Mouse (Mus musculus): ENCODE results near the gene Olfr770. TPM values are rescaled to one million over a fixed set of nuclear protein-coding genes. Genes with fewer than 3 reads are reported as not detected.
"Not testable (repeated sequence)": the region's sequence is repeated elsewhere in the genome, so short reads cannot be mapped to it uniquely, and the experiment has no call there.

Olfr770 gene
- not detected in 2 replicates for polyA plus RNA-seq (2016; fragmentation: Nextera tagmentation; extraction: Ambion mirVana)

DNA sequence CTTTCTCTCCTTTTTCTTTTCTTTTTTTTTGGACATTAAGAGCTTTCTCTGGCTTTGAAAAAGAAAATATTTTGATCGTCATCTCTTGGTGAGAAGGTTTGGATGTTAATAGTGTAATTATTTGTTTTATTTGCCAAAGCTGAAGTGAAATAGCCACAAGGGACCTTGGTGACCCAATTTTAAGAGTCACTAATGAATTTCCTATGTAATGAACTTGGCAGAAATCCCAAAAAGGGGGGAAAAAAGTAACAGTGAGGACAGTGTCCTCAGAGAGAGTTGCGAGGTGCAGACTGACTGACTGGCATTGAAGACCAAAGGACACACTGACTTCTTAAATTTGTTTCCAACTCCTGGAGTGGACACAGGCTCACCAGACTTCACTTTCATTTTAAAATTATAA is at the start of gene Olfr770:
Olfr770 (minus strand) TSS at position 101 of the 400 bp plus-strand sequence.
- Histone ChIP-seq H3K27me3 (no peaks in the 10 kb centered on the region), H3K4me2 (replicated peaks) (no peak within 1 kb of the TSS), H3K27ac (replicated peaks) (no peak within 1 kb of the TSS), H3K4me3 (no peak within 1 kb of the TSS), H3K9me3 (no peaks in the 10 kb centered on the region), H3K9ac (replicated peaks) (no peak within 1 kb of the TSS), H3K36me3 (no peaks in the 10 kb centered on the region), H3K4me1 (no peaks in the 10 kb centered on the region)
- WGBS = 84% methylated on average over 2 of the region's 2 CpGs
- no peak for ATAC-seq (ENCODE audit: low FRiP score, low read depth)

DNA sequence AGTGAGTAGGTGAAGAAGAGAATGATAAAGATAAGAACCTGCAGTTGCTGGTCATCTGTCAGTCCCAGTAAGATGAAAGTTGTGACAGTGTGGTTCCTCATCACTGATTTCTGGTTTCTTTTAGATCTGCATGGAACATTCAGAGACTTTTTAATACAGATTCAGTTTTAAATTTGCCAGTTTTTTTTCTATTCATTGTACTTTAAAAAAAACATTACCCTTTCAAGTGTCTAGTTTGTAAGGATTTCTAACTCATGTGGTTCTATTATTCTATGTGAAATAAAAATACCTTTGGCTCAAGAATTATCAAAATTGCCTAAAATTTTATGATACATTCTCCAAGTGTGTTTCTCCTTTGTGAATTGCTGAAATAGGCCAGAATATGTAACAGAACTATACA is 48.5 kb upstream of the Olfr770 start, which contains the start of gene Olfr773:
Olfr773 (minus strand) TSS at position 101 of the 400 bp plus-strand sequence.
- not testable (repeated sequence) for ATAC-seq (ENCODE audit: low FRiP score, low read depth); H3K36me3 ChIP-seq; H3K4me1 ChIP-seq; H3K9me3 ChIP-seq; H3K4me3 ChIP-seq; H3K27me3 ChIP-seq; H3K27ac ChIP-seq (replicated peaks); H3K9ac ChIP-seq (replicated peaks); H3K4me2 ChIP-seq (replicated peaks)

DNA sequence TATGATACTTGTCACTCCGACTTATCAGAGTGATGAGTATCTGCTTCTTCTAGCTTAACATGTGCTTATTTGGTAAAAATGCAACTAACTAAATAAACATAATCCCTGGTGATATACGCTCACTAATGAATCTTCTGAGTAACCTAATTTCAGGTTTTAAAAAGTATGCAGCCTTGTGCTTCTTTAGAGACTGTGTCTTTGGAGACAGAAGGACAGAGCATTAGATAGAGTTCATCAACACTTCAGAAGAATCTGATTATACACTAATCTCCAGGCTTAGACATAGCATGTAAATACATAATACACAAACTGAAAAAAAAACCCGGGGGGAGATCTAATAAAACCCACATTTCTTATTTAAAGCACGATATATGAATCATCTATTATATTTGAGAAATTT is 39.0 kb upstream of the Olfr770 start, which contains the start of gene Olfr772:
Olfr772 (minus strand) TSS at position 101 of the 400 bp plus-strand sequence.
- H3K9me3 ChIP-seq; H3K27ac ChIP-seq (replicated peaks); H3K4me1 ChIP-seq; H3K27me3 ChIP-seq; H3K9ac ChIP-seq (replicated peaks); H3K36me3 ChIP-seq; H3K4me3 ChIP-seq; ATAC-seq (ENCODE audit: low FRiP score, low read depth); H3K4me2 ChIP-seq (replicated peaks): not testable (repeated sequence)
- WGBS = 90% methylated on average over 4 of the region's 4 CpGs

DNA sequence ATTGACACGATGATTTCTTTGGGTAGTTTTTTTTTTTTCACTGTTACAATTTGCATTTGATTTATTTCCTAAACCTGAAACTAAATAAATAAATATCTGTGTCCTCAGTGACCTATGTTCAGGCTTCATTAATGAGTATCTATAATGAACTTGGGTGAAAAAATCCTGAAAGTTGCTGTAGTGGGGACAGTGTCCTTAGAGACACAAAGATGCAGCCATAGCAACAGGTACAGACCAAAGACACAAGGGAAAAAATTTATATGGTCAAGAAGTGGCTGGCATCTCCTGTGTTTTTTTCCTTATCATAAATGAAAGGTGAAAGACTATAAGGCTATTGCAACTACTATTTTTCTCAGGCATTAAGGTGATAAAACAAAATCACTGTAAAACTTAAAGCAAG is 25.9 kb upstream of the Olfr770 start, which contains the start of gene Olfr771:
Olfr771 (minus strand) TSS at position 101 of the 400 bp plus-strand sequence.
- H3K4me1 ChIP-seq = no peaks in the 10 kb centered on the region
- H3K9me3 ChIP-seq = no peaks in the 10 kb centered on the region
- no peak for ATAC-seq (ENCODE audit: low FRiP score, low read depth)
- H3K4me2 ChIP-seq (replicated peaks) = no peak within 1 kb of the TSS
- H3K36me3 ChIP-seq = no peaks in the 10 kb centered on the region
- no peak within 1 kb of the TSS for H3K4me3 ChIP-seq
- no peaks in the 10 kb centered on the region for H3K27me3 ChIP-seq
- 90% methylated on average over 1 of the region's 1 CpGs for WGBS
- no peak within 1 kb of the TSS for H3K27ac ChIP-seq (replicated peaks)
- H3K9ac ChIP-seq (replicated peaks) = no peak within 1 kb of the TSS

DNA sequence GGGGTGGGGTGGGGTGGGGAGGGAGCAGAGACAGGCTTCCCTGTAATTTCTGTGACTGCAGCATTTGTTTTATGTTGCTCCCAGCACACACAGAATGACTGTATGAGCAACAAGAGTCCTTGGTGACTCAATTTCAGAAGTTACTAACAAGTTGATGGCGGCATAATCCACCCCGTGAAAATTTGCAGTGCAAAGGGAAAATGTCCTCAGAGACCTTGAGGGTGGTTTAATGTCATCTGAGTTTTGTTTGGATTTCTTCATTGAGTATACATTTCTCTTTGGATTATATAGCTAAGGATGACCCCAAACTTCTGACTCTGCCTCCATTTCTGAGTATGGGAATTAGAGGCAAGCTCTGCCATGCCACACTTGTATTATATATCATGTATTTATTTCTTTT is 21.0 kb downstream of the Olfr770 start, which contains the start of gene Olfr769:
Olfr769 (minus strand) TSS at position 101 of the 400 bp plus-strand sequence.
- H3K36me3 ChIP-seq = no peaks in the 10 kb centered on the region
- no peaks in the 10 kb centered on the region for H3K27me3 ChIP-seq
- no peak within 1 kb of the TSS for H3K4me2 ChIP-seq (replicated peaks)
- H3K9ac ChIP-seq (replicated peaks) = no peak within 1 kb of the TSS
- no peak within 1 kb of the TSS for H3K27ac ChIP-seq (replicated peaks)
- H3K4me3 ChIP-seq = no peak within 1 kb of the TSS
- no peaks in the 10 kb centered on the region for H3K4me1 ChIP-seq
- WGBS = 95% methylated on average over 2 of the region's 2 CpGs
- no peaks in the 10 kb centered on the region for H3K9me3 ChIP-seq
- ATAC-seq (ENCODE audit: low FRiP score, low read depth) = no peak

DNA sequence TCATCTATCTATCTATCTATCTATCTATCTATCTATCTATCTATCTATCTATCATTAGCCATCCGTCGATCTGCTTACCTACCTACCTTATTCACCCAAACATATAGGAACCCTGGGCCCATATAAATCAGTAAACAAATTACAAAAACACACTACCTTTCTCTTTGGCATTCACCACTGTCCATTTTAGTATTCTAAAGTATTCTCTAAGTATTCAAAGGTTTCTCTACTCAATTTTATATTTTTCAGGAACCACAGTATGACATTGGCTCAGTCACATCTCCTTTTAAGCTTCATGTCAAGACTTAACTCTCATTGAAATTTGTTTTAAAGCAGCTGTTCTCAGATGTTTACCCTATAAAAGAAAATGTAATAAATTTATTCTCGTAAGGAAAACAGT is 23.7 kb downstream of the Olfr770 start:
- ATAC-seq (ENCODE audit: low FRiP score, low read depth) = no peak
- no peaks in the 10 kb centered on the region for H3K9me3 ChIP-seq
- H3K36me3 ChIP-seq = no peaks in the 10 kb centered on the region
- H3K9ac ChIP-seq (replicated peaks) = no peak overlapping the region
- no peaks in the 10 kb centered on the region for H3K27me3 ChIP-seq
- no peak overlapping the region for H3K4me3 ChIP-seq
- 95% methylated on average over 3 of the region's 3 CpGs for WGBS
- no peaks in the 10 kb centered on the region for H3K4me1 ChIP-seq
- H3K27ac ChIP-seq (replicated peaks) = no peak overlapping the region
- H3K4me2 ChIP-seq (replicated peaks) = no peak overlapping the region

DNA sequence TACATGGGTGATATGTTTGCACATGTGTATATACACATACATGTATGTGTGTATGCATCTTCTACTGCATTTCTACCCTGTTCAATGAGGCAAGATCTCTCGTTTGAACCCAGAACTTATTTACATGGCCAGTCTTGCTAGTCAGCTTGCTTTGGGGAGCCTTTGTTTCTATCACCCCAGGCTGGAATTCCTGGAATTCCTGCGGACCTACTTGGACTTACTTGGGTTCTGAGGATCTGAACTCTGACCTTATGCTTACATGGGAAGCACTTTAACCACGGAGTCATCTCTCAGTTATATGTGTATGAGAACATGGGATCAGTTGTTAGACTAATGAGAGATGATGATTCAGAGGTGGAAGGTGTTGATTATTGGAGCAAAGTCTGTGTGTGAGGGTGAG is 37.6 kb downstream of the Olfr770 start:
- Histone ChIP-seq H3K4me3 (no peak overlapping the region), H3K4me1 (no peaks in the 10 kb centered on the region), H3K4me2 (replicated peaks) (no peak overlapping the region), H3K27me3 (no peaks in the 10 kb centered on the region), H3K9ac (replicated peaks) (no peak overlapping the region), H3K27ac (replicated peaks) (no peak overlapping the region), H3K36me3 (no peaks in the 10 kb centered on the region), H3K9me3 (no peaks in the 10 kb centered on the region)
- 45% methylated on average over 3 of the region's 3 CpGs for WGBS
- ATAC-seq (ENCODE audit: low FRiP score, low read depth) = no peak

DNA sequence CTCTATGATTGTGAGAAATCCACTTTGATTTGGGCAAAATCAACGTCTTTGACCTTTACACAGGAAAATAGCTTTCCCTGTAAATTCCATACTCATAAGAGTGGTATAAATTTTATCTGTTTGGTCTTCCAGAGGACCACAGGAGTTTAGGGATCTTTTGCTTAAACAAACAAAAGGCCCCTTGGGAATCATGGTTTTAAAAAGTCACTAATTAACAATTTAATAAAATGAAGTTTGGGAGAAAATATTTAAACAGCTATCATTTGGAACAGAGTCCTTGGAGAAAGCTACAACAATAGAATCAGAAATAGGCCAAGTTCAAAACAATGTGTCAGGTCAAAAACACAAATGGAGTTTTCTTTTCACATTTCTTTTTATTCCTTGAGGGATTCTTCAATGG is 39.5 kb downstream of the Olfr770 start, which contains the start of gene Olfr768:
Olfr768 (minus strand) TSS at position 101 of the 400 bp plus-strand sequence.
- no peak within 1 kb of the TSS for H3K4me3 ChIP-seq
- H3K4me1 ChIP-seq = no peaks in the 10 kb centered on the region
- H3K36me3 ChIP-seq = no peaks in the 10 kb centered on the region
- H3K27me3 ChIP-seq = no peaks in the 10 kb centered on the region
- 79% methylated on average over 1 of the region's 1 CpGs for WGBS
- H3K9me3 ChIP-seq = no peaks in the 10 kb centered on the region
- H3K4me2 ChIP-seq (replicated peaks) = no peak within 1 kb of the TSS
- ATAC-seq (ENCODE audit: low FRiP score, low read depth) = no peak
- H3K27ac ChIP-seq (replicated peaks) = no peak within 1 kb of the TSS
- no peak within 1 kb of the TSS for H3K9ac ChIP-seq (replicated peaks)

DNA sequence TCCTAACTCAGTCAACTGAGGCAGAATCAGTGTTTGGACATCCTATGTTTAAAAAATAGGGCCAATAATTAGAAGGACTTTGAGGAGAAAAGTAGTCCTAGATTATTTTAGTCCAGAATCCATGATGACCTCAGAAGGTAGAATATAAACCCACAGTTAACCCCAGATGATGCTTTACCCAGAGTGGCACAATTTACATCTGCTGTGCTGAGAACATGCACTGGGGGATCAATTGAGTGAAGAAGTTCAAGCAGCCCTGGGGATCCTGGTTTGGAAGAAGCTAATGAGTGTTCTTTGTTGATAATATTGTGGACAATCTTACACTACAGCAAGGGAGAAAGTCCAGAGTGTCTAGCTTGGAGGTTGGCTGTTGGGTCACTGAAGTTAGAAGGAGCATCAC is 56.0 kb downstream of the Olfr770 start, which contains the start of gene Olfr767:
Olfr767 (minus strand) TSS at position 101 of the 400 bp plus-strand sequence.
- not testable (repeated sequence) for H3K9me3 ChIP-seq; H3K9ac ChIP-seq (replicated peaks); H3K4me2 ChIP-seq (replicated peaks); H3K36me3 ChIP-seq; H3K4me3 ChIP-seq; H3K27ac ChIP-seq (replicated peaks); ATAC-seq (ENCODE audit: low FRiP score, low read depth); H3K27me3 ChIP-seq; H3K4me1 ChIP-seq

Other genes starting within 250 kb of the Olfr770 start
- 10.8 and 12.0 TPM in 2 replicates for gene Gdf11, start 247.3 kb downstream of the Olfr770 start, polyA plus RNA-seq (2016; fragmentation: Nextera tagmentation; extraction: Ambion mirVana)
- 168 and 190 TPM in 2 replicates for gene Cd63, start 238.0 kb downstream of the Olfr770 start, polyA plus RNA-seq (2016; fragmentation: Nextera tagmentation; extraction: Ambion mirVana)
- gene Rdh5, start 216.1 kb downstream of the Olfr770 start, polyA plus RNA-seq (2016; fragmentation: Nextera tagmentation; extraction: Ambion mirVana) = 16.2 and 16.6 TPM in 2 replicates
- gene Bloc1s1, start 215.0 kb downstream of the Olfr770 start, polyA plus RNA-seq (2016; fragmentation: Nextera tagmentation; extraction: Ambion mirVana) = 235 and 249 TPM in 2 replicates
- 2.1 TPM in 2 replicates for gene Itga7, start 205.2 kb downstream of the Olfr770 start, polyA plus RNA-seq (2016; fragmentation: Nextera tagmentation; extraction: Ambion mirVana)
- gene Mettl7b, start 178.0 kb downstream of the Olfr770 start, polyA plus RNA-seq (2016; fragmentation: Nextera tagmentation; extraction: Ambion mirVana) = not detected in 2 replicates
- gene Olfr9, start 149.6 kb downstream of the Olfr770 start, polyA plus RNA-seq (2016; fragmentation: Nextera tagmentation; extraction: Ambion mirVana) = not detected in 2 replicates
- gene Olfr763, start 128.2 kb downstream of the Olfr770 start, polyA plus RNA-seq (2016; fragmentation: Nextera tagmentation; extraction: Ambion mirVana) = not detected in 2 replicates
- gene Olfr764-ps1, start 99.1 kb downstream of the Olfr770 start, polyA plus RNA-seq (2016; fragmentation: Nextera tagmentation; extraction: Ambion mirVana) = not detected in 2 replicates
- not detected in 2 replicates for gene Olfr765, start 89.0 kb downstream of the Olfr770 start, polyA plus RNA-seq (2016; fragmentation: Nextera tagmentation; extraction: Ambion mirVana)
- not detected in 2 replicates for gene Olfr766-ps1, start 70.0 kb downstream of the Olfr770 start, polyA plus RNA-seq (2016; fragmentation: Nextera tagmentation; extraction: Ambion mirVana)
- gene Olfr767, start 56.1 kb downstream of the Olfr770 start, polyA plus RNA-seq (2016; fragmentation: Nextera tagmentation; extraction: Ambion mirVana) = not detected in 2 replicates
- gene Olfr768, start 39.6 kb downstream of the Olfr770 start, polyA plus RNA-seq (2016; fragmentation: Nextera tagmentation; extraction: Ambion mirVana) = not detected in 2 replicates
- not detected in 2 replicates for gene Olfr769, start 21.1 kb downstream of the Olfr770 start, polyA plus RNA-seq (2016; fragmentation: Nextera tagmentation; extraction: Ambion mirVana)
- gene Olfr771, start 25.8 kb upstream of the Olfr770 start, polyA plus RNA-seq (2016; fragmentation: Nextera tagmentation; extraction: Ambion mirVana) = not detected in 2 replicates
- not detected in 2 replicates for gene Olfr772, start 38.9 kb upstream of the Olfr770 start, polyA plus RNA-seq (2016; fragmentation: Nextera tagmentation; extraction: Ambion mirVana)
- gene Olfr773, start 48.4 kb upstream of the Olfr770 start, polyA plus RNA-seq (2016; fragmentation: Nextera tagmentation; extraction: Ambion mirVana) = not detected in 2 replicates
- gene Olfr774, start 97.2 kb upstream of the Olfr770 start, polyA plus RNA-seq (2016; fragmentation: Nextera tagmentation; extraction: Ambion mirVana) = not detected in 2 replicates
- gene Olfr775, start 109.4 kb upstream of the Olfr770 start, polyA plus RNA-seq (2016; fragmentation: Nextera tagmentation; extraction: Ambion mirVana) = not detected in 2 replicates
- gene Olfr776, start 120.1 kb upstream of the Olfr770 start, polyA plus RNA-seq (2016; fragmentation: Nextera tagmentation; extraction: Ambion mirVana) = not detected in 2 replicates
- not detected in 2 replicates for gene Olfr777, start 132.5 kb upstream of the Olfr770 start, polyA plus RNA-seq (2016; fragmentation: Nextera tagmentation; extraction: Ambion mirVana)
- not detected in 2 replicates for gene Olfr780, start 179.1 kb upstream of the Olfr770 start, polyA plus RNA-seq (2016; fragmentation: Nextera tagmentation; extraction: Ambion mirVana)
- not detected in 2 replicates for gene Olfr781, start 189.9 kb upstream of the Olfr770 start, polyA plus RNA-seq (2016; fragmentation: Nextera tagmentation; extraction: Ambion mirVana)
- not detected in 2 replicates for gene Olfr782, start 209.9 kb upstream of the Olfr770 start, polyA plus RNA-seq (2016; fragmentation: Nextera tagmentation; extraction: Ambion mirVana)
- gene Olfr784, start 245.1 kb upstream of the Olfr770 start, polyA plus RNA-seq (2016; fragmentation: Nextera tagmentation; extraction: Ambion mirVana) = not detected in 2 replicates